Mouse (Mus musculus) MEL (cell line): Measurements from ENCODE around the gene Cacna2d4.

Experiments used
- CTCF ChIP-seq, 3 experiments: IDR thresholded peaks in 2 of 3; conservative IDR thresholded peaks in 1 of 3; 2 replicates each; pipeline ENCODE4 v1.5.1; 2011 to 2012; ENCODE audit warnings: low read length in 3 of 3, low read depth in 2 of 3, mild to moderate bottlenecking in 2 of 3, improper control_type of control experiment in 1 of 3, inconsistent platforms in 1 of 3, mixed read lengths in 1 of 3, moderate library complexity in 1 of 3; ENCODE audit not compliant: control insufficient read depth in 1 of 3, insufficient read depth in 1 of 3, poor library complexity in 1 of 3, severe bottlenecking in 1 of 3
- GATA1 ChIP-seq: IDR thresholded peaks from 2 replicates; pipeline ENCODE4 v1.6.1; 2011; ENCODE audit warnings: low read depth, low read length, improper control_type of control experiment
- NELFE ChIP-seq: IDR thresholded peaks from 2 replicates; pipeline ENCODE4 v1.6.1; 2011; ENCODE audit warnings: low read depth, low read length, improper control_type of control experiment
- POLR2A ChIP-seq, 2 experiments: IDR thresholded peaks; 2 replicates each; pipeline ENCODE4 v1.6.1; 2011 to 2012; ENCODE audit warnings: low read length in 2 of 2, mild to moderate bottlenecking in 2 of 2, control low read depth in 1 of 2, improper control_type of control experiment in 1 of 2, low read depth in 1 of 2, moderate library complexity in 1 of 2; ENCODE audit not compliant: control insufficient read depth in 1 of 2, insufficient read depth in 1 of 2, poor library complexity in 1 of 2
- POLR2AphosphoS2 ChIP-seq: IDR thresholded peaks from 2 replicates; pipeline ENCODE4 v1.6.1; 2011; ENCODE audit warnings: low read length, improper control_type of control experiment
- RCOR1 ChIP-seq: IDR thresholded peaks from 2 replicates; pipeline ENCODE4 v1.6.1; 2012; ENCODE audit warnings: low read depth, mild to moderate bottlenecking, inconsistent platforms, low read length, improper control_type of control experiment

GRCm38 (mm10) chr6:119193571-119194154, 42.7 kb upstream of the Cacna2d4 start:
- TF ChIP-seq POLR2A (IDR thresholded peaks at IDR 0.05; ENCODE audit: control insufficient read depth in 1 of 2, insufficient read depth in 1 of 2, low read depth in 1 of 2, low read length in 2 of 2, poor library complexity in 1 of 2), result no peak
- no peak for TF ChIP-seq NELFE
- TF ChIP-seq GATA1, result no peak
- TF ChIP-seq POLR2AphosphoS2, result no peak
- no peak for TF ChIP-seq CTCF (IDR thresholded peaks at IDR 0.05 in 2 of 3, conservative IDR thresholded peaks at IDR 0.05 in 1 of 3; ENCODE audit: control insufficient read depth in 1 of 3, insufficient read depth in 1 of 3, low read depth in 2 of 3, low read length in 3 of 3, poor library complexity in 1 of 3, severe bottlenecking in 1 of 3)
- no peak for TF ChIP-seq RCOR1
